In genomic region chr2:25576028-25576850, GRCm38 (mm10) we compare ENCODE assay signal across 9 mouse cellular contexts. TPM values are rescaled to one million over a fixed set of nuclear protein-coding genes. Genes with fewer than 3 reads are reported as not detected.
DNase-seq lines count a peak whose midpoint lies in the region; ATAC-seq lines count a peak whose summit lies in the region.
"Had no signal": no experiment of that assay in that cellular context is flagged by ENCODE, and none has a peak within 500 bp of the region (broad histone marks: within the 10 kb centered on the region; RNA-seq: fewer than 3 reads in every experiment).

No protein-coding gene starts in this region.

- peaks cover 10% of the 10 kb centered on the region; the same call in 1 of the 2 replicates for H3K36me3 ChIP-seq in lung, embryonic 15.5 days
- H3K36me3 ChIP-seq in hindbrain, embryonic 12.5 days = peaks cover 16% of the 10 kb centered on the region; the same call in 1 of the 2 replicates
- H3K36me3 ChIP-seq in neural tube, embryonic 13.5 days = peaks cover 20% of the 10 kb centered on the region

- peak overlapping the region; percentile 82 for H3K4me2 ChIP-seq in lung, embryonic 15.5 days
- H3K4me2 ChIP-seq in hindbrain, embryonic 12.5 days (replicated peaks) = peak overlapping the region; percentile 91; the same call in 1 of the 2 replicates
- peak overlapping the region; percentile 96 for H3K4me2 ChIP-seq in neural tube, embryonic 13.5 days

- H3K27me3 ChIP-seq in lung, embryonic 15.5 days = peaks cover 57% of the 10 kb centered on the region
- peaks cover 56% of the 10 kb centered on the region for H3K27me3 ChIP-seq in hindbrain, embryonic 12.5 days
- H3K27me3 ChIP-seq in neural tube, embryonic 13.5 days = peaks cover 56% of the 10 kb centered on the region

- H3K9me3 ChIP-seq in lung, embryonic 15.5 days = no peaks in the 10 kb centered on the region
- H3K9me3 ChIP-seq in hindbrain, embryonic 12.5 days (replicated peaks) = no peaks in the 10 kb centered on the region
- no peaks in the 10 kb centered on the region for H3K9me3 ChIP-seq in neural tube, embryonic 13.5 days

- DNase-seq in adrenal gland, postnatal 10 days = peak; percentile 9
- DNase-seq in adrenal gland, adult 8-10 months = no peak
- no peak for DNase-seq in lung, postnatal 4 days
- DNase-seq in gastrocnemius, postnatal 4 days (ENCODE audit: low spot score in 2 of 2) = no peak

- ATAC-seq in lung, embryonic 15.5 days (ENCODE audit: borderline replicate concordance, extremely low read depth, low FRiP score, low TSS enrichment) = no peak
- ATAC-seq in hindbrain, embryonic 12.5 days (ENCODE audit: low FRiP score) = no peak
- ATAC-seq in neural tube, embryonic 13.5 days (ENCODE audit: low read depth) = no peak
- ATAC-seq in activated CD4-positive, CD25-positive, alpha-beta regulatory T cell, adult 4 months = no peak

- no peak overlapping the region for H3K9ac ChIP-seq in lung, embryonic 15.5 days
- H3K9ac ChIP-seq in hindbrain, embryonic 12.5 days = peak overlapping the region; percentile 72; the same call in 1 of the 2 replicates
- H3K9ac ChIP-seq in neural tube, embryonic 13.5 days = peak overlapping the region; percentile 71; the same call in 1 of the 2 replicates

- no peak overlapping the region for H3K4me3 ChIP-seq in lung, embryonic 15.5 days
- peak overlapping the region; percentile 56; the same call in 1 of the 2 replicates for H3K4me3 ChIP-seq in hindbrain, embryonic 12.5 days
- H3K4me3 ChIP-seq in neural tube, embryonic 13.5 days = no peak overlapping the region

- H3K27ac ChIP-seq in lung, embryonic 15.5 days = no peak overlapping the region
- H3K27ac ChIP-seq in hindbrain, embryonic 12.5 days = no peak overlapping the region
- H3K27ac ChIP-seq in neural tube, embryonic 13.5 days (replicated peaks) = no peak overlapping the region

- 79% methylated on average over 16 of the region's 16 CpGs for WGBS in lung, embryonic 15.5 days
- 73% methylated on average over 16 of the region's 16 CpGs for WGBS in hindbrain, embryonic 12.5 days
- 68% methylated on average over 16 of the region's 16 CpGs for WGBS in neural tube, embryonic 13.5 days

- H3K4me1 ChIP-seq in lung, embryonic 15.5 days = peaks cover 64% of the 10 kb centered on the region
- H3K4me1 ChIP-seq in hindbrain, embryonic 12.5 days = peaks cover 65% of the 10 kb centered on the region
- H3K4me1 ChIP-seq in neural tube, embryonic 13.5 days (replicated peaks) = peaks cover 74% of the 10 kb centered on the region

RNA-seq across cellular contexts. Expression of gene Phpt1, which starts 1.2 kb away (rescaled TPM):
- total RNA-seq in adrenal gland, postnatal 10 days (2021) = 10 to 100 TPM; 63.5 to 82.8 TPM
- total RNA-seq in adrenal gland, adult 8-10 months (2022) = 10 to 100 TPM; 61.3 to 76.9 (median 66.1) TPM
- 163 and 177 TPM in 2 replicates for polyA plus RNA-seq in lung, embryonic 15.5 days (2015; fragmentation: Nextera tagmentation; extraction: Ambion mirVana)
- 131 and 162 TPM in 2 replicates for polyA plus RNA-seq in hindbrain, embryonic 12.5 days (2016; fragmentation: Nextera tagmentation; extraction: Ambion mirVana)
- polyA plus RNA-seq in neural tube, embryonic 13.5 days (2015; fragmentation: Nextera tagmentation; extraction: Ambion mirVana) = 180 and 188 TPM in 2 replicates
- polyA plus RNA-seq in activated CD4-positive, CD25-positive, alpha-beta regulatory T cell, adult 4 months (2017; shearing (Covaris generic)) = 10 to 100 TPM; 55.3 to 61.6 TPM
- 10 to 100 TPM; 43.0 to 44.8 TPM for total RNA-seq in gastrocnemius, postnatal 4 days (2021)

RNA-seq across cellular contexts. Expression of gene Mamdc4, which starts 1.6 kb away (rescaled TPM):
- total RNA-seq in adrenal gland, postnatal 10 days (2021) = 1 to 10 TPM; 1.6 to 6.3 TPM
- 10 to 100 TPM in 1 of 4 experiments, 1 to 10 TPM in 3; 1.4 to 11.0 (median 4.0) TPM for total RNA-seq in adrenal gland, adult 8-10 months (2022)
- 4.5 and 7.1 TPM in 2 replicates for polyA plus RNA-seq in lung, embryonic 15.5 days (2015; fragmentation: Nextera tagmentation; extraction: Ambion mirVana)
- polyA plus RNA-seq in hindbrain, embryonic 12.5 days (2016; fragmentation: Nextera tagmentation; extraction: Ambion mirVana) = 4.7 and 6.7 TPM in 2 replicates
- 2.5 and 3.4 TPM in 2 replicates for polyA plus RNA-seq in neural tube, embryonic 13.5 days (2015; fragmentation: Nextera tagmentation; extraction: Ambion mirVana)
- under 1 TPM; 0.40 to 0.91 TPM for polyA plus RNA-seq in activated CD4-positive, CD25-positive, alpha-beta regulatory T cell, adult 4 months (2017; shearing (Covaris generic))
- 1 to 10 TPM; 2.3 to 2.5 TPM for total RNA-seq in gastrocnemius, postnatal 4 days (2021)

RNA-seq across cellular contexts. Expression of gene Ajm1, which starts 5.3 kb away (rescaled TPM):
- total RNA-seq in adrenal gland, postnatal 10 days (2021) = 1 to 10 TPM; 1.8 to 2.2 TPM
- total RNA-seq in adrenal gland, adult 8-10 months (2022) = 1 to 10 TPM; 1.6 to 4.8 (median 3.8) TPM
- polyA plus RNA-seq in lung, embryonic 15.5 days (2015; fragmentation: Nextera tagmentation; extraction: Ambion mirVana) = 0.09 TPM in 1 of 2 replicates, not detected in the other
- 2.4 and 3.1 TPM in 2 replicates for polyA plus RNA-seq in hindbrain, embryonic 12.5 days (2016; fragmentation: Nextera tagmentation; extraction: Ambion mirVana)
- 7.1 and 8.4 TPM in 2 replicates for polyA plus RNA-seq in neural tube, embryonic 13.5 days (2015; fragmentation: Nextera tagmentation; extraction: Ambion mirVana)
- under 1 TPM in 1 of 2 experiments, not detected in 1; 0.07 TPM for polyA plus RNA-seq in activated CD4-positive, CD25-positive, alpha-beta regulatory T cell, adult 4 months (2017; shearing (Covaris generic))
- total RNA-seq in gastrocnemius, postnatal 4 days (2021) = under 1 TPM; 0.07 to 0.08 TPM
- polyA plus RNA-seq: heart, postnatal 0 days had no signal

RNA-seq across cellular contexts. Expression of gene Edf1, which starts 18.6 kb away (rescaled TPM):
- 100 to 1,000 TPM; 266 to 285 TPM for total RNA-seq in adrenal gland, postnatal 10 days (2021)
- 100 to 1,000 TPM; 149 to 331 (median 215) TPM for total RNA-seq in adrenal gland, adult 8-10 months (2022)
- polyA plus RNA-seq in lung, embryonic 15.5 days (2015; fragmentation: Nextera tagmentation; extraction: Ambion mirVana) = 311 and 323 TPM in 2 replicates
- polyA plus RNA-seq in hindbrain, embryonic 12.5 days (2016; fragmentation: Nextera tagmentation; extraction: Ambion mirVana) = 377 TPM in 2 replicates
- polyA plus RNA-seq in neural tube, embryonic 13.5 days (2015; fragmentation: Nextera tagmentation; extraction: Ambion mirVana) = 426 and 453 TPM in 2 replicates
- polyA plus RNA-seq in activated CD4-positive, CD25-positive, alpha-beta regulatory T cell, adult 4 months (2017; shearing (Covaris generic)) = 100 to 1,000 TPM; 290 to 402 TPM
- 100 to 1,000 TPM; 173 to 196 TPM for total RNA-seq in gastrocnemius, postnatal 4 days (2021)

RNA-seq across cellular contexts. Expression of gene Traf2, which starts 29.5 kb away (rescaled TPM):
- 10 to 100 TPM; 18.0 to 22.7 TPM for total RNA-seq in adrenal gland, postnatal 10 days (2021)
- total RNA-seq in adrenal gland, adult 8-10 months (2022) = 10 to 100 TPM; 22.6 to 35.3 (median 30.6) TPM
- polyA plus RNA-seq in lung, embryonic 15.5 days (2015; fragmentation: Nextera tagmentation; extraction: Ambion mirVana) = 37.1 and 41.3 TPM in 2 replicates
- polyA plus RNA-seq in hindbrain, embryonic 12.5 days (2016; fragmentation: Nextera tagmentation; extraction: Ambion mirVana) = 25.7 and 29.6 TPM in 2 replicates
- 19.2 and 20.8 TPM in 2 replicates for polyA plus RNA-seq in neural tube, embryonic 13.5 days (2015; fragmentation: Nextera tagmentation; extraction: Ambion mirVana)
- polyA plus RNA-seq in activated CD4-positive, CD25-positive, alpha-beta regulatory T cell, adult 4 months (2017; shearing (Covaris generic)) = 10 to 100 TPM; 60.9 to 67.0 TPM
- 10 to 100 TPM; 15.7 to 16.5 TPM for total RNA-seq in gastrocnemius, postnatal 4 days (2021)
